Mouse (Mus musculus): Measurements from ENCODE around the gene Rab7b. TPM values are rescaled to one million over a fixed set of nuclear protein-coding genes. Genes with fewer than 3 reads are reported as not detected.

The Rab7b gene
- total and polyA plus RNA-seq, 2 experiments from 2014 or later: 2.8 to 3.1 TPM

DNA sequence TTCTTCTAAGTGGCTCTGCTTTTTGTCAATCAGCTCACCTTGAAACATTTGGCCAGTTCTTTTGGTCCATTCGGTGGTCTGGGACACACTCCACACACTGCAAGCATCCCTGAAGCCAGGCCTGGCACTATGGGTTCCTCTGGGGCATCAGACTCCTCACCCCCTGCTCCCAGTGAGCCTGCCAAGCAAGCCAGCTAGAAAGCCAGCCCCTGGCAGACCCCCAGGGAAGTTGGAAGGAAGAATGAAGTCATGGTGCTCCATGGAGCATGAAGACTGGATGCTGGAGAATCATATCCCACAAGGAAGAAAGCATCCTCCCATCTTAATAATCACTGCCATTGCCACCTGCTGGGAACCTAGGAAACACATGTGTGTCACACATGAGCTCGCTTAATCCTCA, 60.1 kb downstream of the Rab7b start:
- no peaks in the 10 kb centered on the region for H3K36me3 ChIP-seq (replicated peaks; ENCODE audit: control insufficient read depth, insufficient read depth, low read length)
- H3K9me3 ChIP-seq (replicated peaks; ENCODE audit: control insufficient read depth, low read length): no peaks in the 10 kb centered on the region
- H3K27me3 ChIP-seq (ENCODE audit: control insufficient read depth, insufficient read depth, low read length): peaks cover 10% of the 10 kb centered on the region; the same call in 1 of the 2 replicates
- peaks cover 18% of the 10 kb centered on the region for H3K4me1 ChIP-seq (ENCODE audit: control insufficient read depth, insufficient read depth)
- no peak for ATAC-seq (ENCODE audit: insufficient read depth, low read depth)
- H3K9ac ChIP-seq (replicated peaks; ENCODE audit: low read depth, low read length): no peak overlapping the region
- TF ChIP-seq EP300 (IDR thresholded peaks at IDR 0.05; ENCODE audit: low read depth) (no peak), CTCF (IDR thresholded peaks at IDR 0.05; ENCODE audit: low read depth) (no peak)
- 65% methylated on average over 2 of the region's 2 CpGs for whole genome bisulfite sequencing
- no peak overlapping the region for H3K27ac ChIP-seq (ENCODE audit: low read depth)
- H3K4me2 ChIP-seq (ENCODE audit: low read depth, low read length): no peak overlapping the region
- DNase-seq (ENCODE audit: low spot score): no peak
- no peak overlapping the region for H3K4me3 ChIP-seq (ENCODE audit: low read depth, low read length)

DNA sequence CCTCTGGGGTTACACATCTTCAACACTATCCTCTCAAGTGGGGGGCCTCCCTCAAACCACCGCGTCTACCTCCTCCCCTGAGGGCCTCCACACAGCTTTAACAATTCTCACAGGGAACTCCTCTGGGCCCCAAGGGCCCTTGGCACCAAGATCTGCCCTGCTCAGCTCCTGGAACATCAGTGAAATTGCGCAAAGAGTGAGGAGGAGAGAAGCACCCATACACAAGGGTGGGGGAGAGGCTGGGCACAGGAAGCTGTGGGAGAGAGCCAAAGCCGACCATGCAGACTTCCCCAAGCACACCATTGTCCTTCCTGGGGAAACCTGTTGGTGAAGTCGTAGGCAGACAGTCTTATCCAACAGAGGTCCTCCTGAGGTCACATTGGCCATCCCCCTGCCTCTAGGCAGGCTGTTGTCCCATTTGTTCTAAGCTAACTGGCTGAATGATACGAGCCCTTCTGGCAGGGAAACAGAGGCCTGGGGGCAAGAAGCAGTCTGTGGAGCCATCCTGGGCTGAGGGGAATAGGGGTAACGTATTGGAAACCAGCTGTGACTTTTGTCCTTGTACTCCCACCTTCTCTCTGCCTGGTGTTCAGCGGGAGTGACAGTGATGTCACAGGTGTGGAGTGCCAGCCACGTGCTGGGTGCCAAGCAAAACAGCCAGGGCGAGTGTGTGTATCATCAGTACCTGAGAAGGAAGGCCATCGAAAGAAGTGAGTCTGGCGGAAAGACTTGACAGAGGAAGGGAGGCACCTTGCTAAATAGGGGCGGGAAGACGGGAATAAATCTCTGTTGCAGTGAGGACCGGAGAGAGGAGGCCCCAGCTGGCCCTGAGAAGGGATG, 61.4 kb downstream of the Rab7b start:
- 78% methylated on average over 15 of the region's 15 CpGs for WGBS
- no peak overlapping the region for H3K4me3 ChIP-seq (ENCODE audit: low read depth, low read length)
- no peak overlapping the region for H3K9ac ChIP-seq (replicated peaks; ENCODE audit: low read depth, low read length)

DNA sequence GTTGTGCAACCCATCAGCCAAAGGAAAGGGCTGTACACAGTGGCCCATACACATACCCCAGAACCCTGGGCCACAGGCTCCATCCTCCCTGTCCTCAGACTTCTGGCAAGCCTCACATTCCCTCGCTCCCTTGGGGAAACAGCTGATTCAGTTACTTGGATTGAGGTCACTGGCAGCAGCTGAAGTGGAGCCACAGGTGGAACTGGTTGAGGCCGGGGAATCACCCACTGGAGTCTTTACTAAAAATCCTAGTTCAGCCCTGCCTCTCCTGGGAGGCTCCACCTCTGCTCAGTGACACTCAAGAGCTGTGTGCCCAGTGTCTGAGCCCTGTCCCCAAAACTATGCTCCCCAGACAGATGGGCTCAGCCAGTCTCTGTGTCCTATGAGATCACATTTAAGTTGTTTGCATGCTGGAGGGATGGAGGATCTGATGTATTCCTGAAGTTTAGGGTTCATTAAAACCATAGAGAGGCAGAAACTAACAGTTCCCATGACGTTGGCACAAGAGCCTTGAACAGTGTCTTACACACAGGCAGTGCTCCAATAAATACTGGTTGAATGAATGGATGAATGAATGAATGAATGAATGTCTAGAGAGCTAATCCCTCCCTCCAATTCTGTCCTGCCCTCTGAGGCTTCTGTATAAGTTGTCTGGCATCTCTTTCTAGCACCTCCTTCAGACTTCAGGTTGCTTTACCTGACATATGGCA, 62.8 kb downstream of the Rab7b start:
- WGBS: 68% methylated on average over 3 of the region's 3 CpGs
- Histone ChIP-seq H3K9me3 (replicated peaks; ENCODE audit: control insufficient read depth, low read length) (no peaks in the 10 kb centered on the region), H3K27me3 (ENCODE audit: control insufficient read depth, insufficient read depth, low read length) (peaks cover 5% of the 10 kb centered on the region; the same call in 1 of the 2 replicates), H3K4me3 (ENCODE audit: low read depth, low read length) (no peak overlapping the region), H3K4me2 (ENCODE audit: low read depth, low read length) (no peak overlapping the region), H3K36me3 (replicated peaks; ENCODE audit: control insufficient read depth, insufficient read depth, low read length) (no peaks in the 10 kb centered on the region), H3K27ac (ENCODE audit: low read depth) (no peak overlapping the region), H3K4me1 (ENCODE audit: control insufficient read depth, insufficient read depth) (peaks cover 26% of the 10 kb centered on the region), H3K9ac (replicated peaks; ENCODE audit: low read depth, low read length) (no peak overlapping the region)
- TF ChIP-seq EP300 (IDR thresholded peaks at IDR 0.05; ENCODE audit: low read depth) (no peak), CTCF (IDR thresholded peaks at IDR 0.05; ENCODE audit: low read depth) (no peak)
- ATAC-seq (ENCODE audit: insufficient read depth, low read depth) (no peak), DNase-seq (ENCODE audit: low spot score) (no peak)

More for the DNA sequence above, 61.4 kb downstream of the Rab7b start:
- H3K27me3 ChIP-seq (ENCODE audit: control insufficient read depth, insufficient read depth, low read length): peaks cover 10% of the 10 kb centered on the region; the same call in 1 of the 2 replicates
- no peak overlapping the region for H3K27ac ChIP-seq (ENCODE audit: low read depth)
- no peak for TF ChIP-seq EP300 (IDR thresholded peaks at IDR 0.05; ENCODE audit: low read depth)
- TF ChIP-seq CTCF (IDR thresholded peaks at IDR 0.05; ENCODE audit: low read depth): no peak
- H3K4me1 ChIP-seq (ENCODE audit: control insufficient read depth, insufficient read depth): peaks cover 20% of the 10 kb centered on the region
- no peaks in the 10 kb centered on the region for H3K9me3 ChIP-seq (replicated peaks; ENCODE audit: control insufficient read depth, low read length)
- no peak for ATAC-seq (ENCODE audit: insufficient read depth, low read depth)
- no peak for DNase-seq (ENCODE audit: low spot score)
- no peaks in the 10 kb centered on the region for H3K36me3 ChIP-seq (replicated peaks; ENCODE audit: control insufficient read depth, insufficient read depth, low read length)
- no peak overlapping the region for H3K4me2 ChIP-seq (ENCODE audit: low read depth, low read length)

DNA sequence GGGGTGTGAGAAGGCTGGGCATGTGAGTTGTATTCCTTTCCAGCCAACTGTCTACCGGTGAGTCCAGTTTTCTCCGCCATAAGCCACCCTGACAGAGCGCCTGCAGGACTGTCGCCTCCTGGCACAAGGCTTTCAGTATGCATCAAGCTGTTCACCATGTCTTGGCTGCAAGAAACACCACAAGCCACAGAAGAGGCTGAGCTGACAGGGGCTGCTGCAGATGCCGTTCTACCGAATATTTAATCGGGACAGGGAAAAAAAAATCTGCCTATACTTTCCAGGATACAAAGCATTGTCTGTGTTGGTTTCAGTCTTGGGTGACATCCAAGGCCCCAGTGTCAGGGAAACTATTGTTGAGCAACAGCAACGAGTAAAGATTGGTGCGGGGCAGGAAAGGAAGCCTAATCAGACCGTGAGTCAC, 63.4 kb downstream of the Rab7b start:
- TF ChIP-seq CTCF (IDR thresholded peaks at IDR 0.05; ENCODE audit: low read depth) (no peak), EP300 (IDR thresholded peaks at IDR 0.05; ENCODE audit: low read depth) (no peak)
- no peaks in the 10 kb centered on the region for H3K36me3 ChIP-seq (replicated peaks; ENCODE audit: control insufficient read depth, insufficient read depth, low read length)
- no peak overlapping the region for H3K4me3 ChIP-seq (ENCODE audit: low read depth, low read length)
- peaks cover 5% of the 10 kb centered on the region; the same call in 1 of the 2 replicates for H3K27me3 ChIP-seq (ENCODE audit: control insufficient read depth, insufficient read depth, low read length)
- H3K9me3 ChIP-seq (replicated peaks; ENCODE audit: control insufficient read depth, low read length): no peaks in the 10 kb centered on the region
- ATAC-seq (ENCODE audit: insufficient read depth, low read depth) (no peak), DNase-seq (ENCODE audit: low spot score) (peak; percentile 37)
- WGBS: 49% methylated on average over 10 of the region's 10 CpGs
- H3K9ac ChIP-seq (replicated peaks; ENCODE audit: low read depth, low read length): no peak overlapping the region
- H3K27ac ChIP-seq (ENCODE audit: low read depth): no peak overlapping the region
- H3K4me1 ChIP-seq (ENCODE audit: control insufficient read depth, insufficient read depth): peaks cover 26% of the 10 kb centered on the region
- H3K4me2 ChIP-seq (ENCODE audit: low read depth, low read length): no peak overlapping the region

DNA sequence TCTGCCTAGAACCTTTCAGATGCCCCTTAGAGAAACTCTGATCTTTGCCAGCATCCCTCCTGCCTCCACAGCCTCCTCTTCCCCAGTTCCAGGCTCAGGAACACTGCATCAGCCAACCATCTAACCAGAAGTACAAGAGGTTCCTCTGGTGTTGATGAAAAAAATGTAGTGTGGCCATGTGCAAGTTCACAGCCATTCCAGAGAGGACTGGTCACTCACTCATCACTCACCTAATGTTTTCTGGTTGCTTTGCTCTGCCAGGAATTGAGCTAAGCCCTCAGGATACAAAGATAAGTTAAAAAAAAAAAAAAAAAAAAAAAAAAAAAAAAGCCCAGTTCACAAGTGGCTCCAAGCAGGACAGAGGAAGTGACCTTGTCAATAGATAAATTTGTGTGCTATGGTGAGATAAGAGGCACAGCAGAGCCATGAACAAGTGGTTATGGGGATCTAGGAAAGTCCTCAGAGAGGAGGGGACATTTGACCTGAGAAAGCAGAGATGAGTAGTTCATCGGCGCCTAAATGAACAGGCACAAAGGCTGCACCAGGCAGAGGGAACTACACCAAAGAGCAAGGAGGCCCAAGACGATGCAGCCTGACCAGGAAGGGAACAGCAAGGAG, 65.8 kb downstream of the Rab7b start:
- DNase-seq (ENCODE audit: low spot score) (no peak), ATAC-seq (ENCODE audit: insufficient read depth, low read depth) (0 out of 2 replicates have a peak, but pooled peaks have one; percentile 17)
- H3K27me3 ChIP-seq (ENCODE audit: control insufficient read depth, insufficient read depth, low read length): peaks cover 5% of the 10 kb centered on the region; the same call in 1 of the 2 replicates
- no peaks in the 10 kb centered on the region for H3K9me3 ChIP-seq (replicated peaks; ENCODE audit: control insufficient read depth, low read length)
- peaks cover 26% of the 10 kb centered on the region for H3K4me1 ChIP-seq (ENCODE audit: control insufficient read depth, insufficient read depth)
- no peaks in the 10 kb centered on the region for H3K36me3 ChIP-seq (replicated peaks; ENCODE audit: control insufficient read depth, insufficient read depth, low read length)
- H3K27ac ChIP-seq (ENCODE audit: low read depth): peak overlapping the region; percentile 64
- H3K9ac ChIP-seq (replicated peaks; ENCODE audit: low read depth, low read length): no peak overlapping the region
- 0 out of 2 replicates have a peak, but pooled peaks have one; percentile 34 for TF ChIP-seq EP300 (IDR thresholded peaks at IDR 0.05; ENCODE audit: low read depth)
- TF ChIP-seq CTCF (IDR thresholded peaks at IDR 0.05; ENCODE audit: low read depth): no peak
- H3K4me3 ChIP-seq (ENCODE audit: low read depth, low read length): no peak overlapping the region
- H3K4me2 ChIP-seq (ENCODE audit: low read depth, low read length): no peak overlapping the region
- WGBS: 23% methylated on average over 3 of the region's 3 CpGs

Data from heart, postnatal 0 days (tissue).